Mouse (Mus musculus): ENCODE data around the gene Foxp1. TPM values are rescaled to one million over a fixed set of nuclear protein-coding genes. Genes with fewer than 3 reads are reported as not detected.

The Foxp1 gene
- total RNA-seq, 2 experiments from 2014 or later = 88.5 to 93.5 TPM

DNA sequence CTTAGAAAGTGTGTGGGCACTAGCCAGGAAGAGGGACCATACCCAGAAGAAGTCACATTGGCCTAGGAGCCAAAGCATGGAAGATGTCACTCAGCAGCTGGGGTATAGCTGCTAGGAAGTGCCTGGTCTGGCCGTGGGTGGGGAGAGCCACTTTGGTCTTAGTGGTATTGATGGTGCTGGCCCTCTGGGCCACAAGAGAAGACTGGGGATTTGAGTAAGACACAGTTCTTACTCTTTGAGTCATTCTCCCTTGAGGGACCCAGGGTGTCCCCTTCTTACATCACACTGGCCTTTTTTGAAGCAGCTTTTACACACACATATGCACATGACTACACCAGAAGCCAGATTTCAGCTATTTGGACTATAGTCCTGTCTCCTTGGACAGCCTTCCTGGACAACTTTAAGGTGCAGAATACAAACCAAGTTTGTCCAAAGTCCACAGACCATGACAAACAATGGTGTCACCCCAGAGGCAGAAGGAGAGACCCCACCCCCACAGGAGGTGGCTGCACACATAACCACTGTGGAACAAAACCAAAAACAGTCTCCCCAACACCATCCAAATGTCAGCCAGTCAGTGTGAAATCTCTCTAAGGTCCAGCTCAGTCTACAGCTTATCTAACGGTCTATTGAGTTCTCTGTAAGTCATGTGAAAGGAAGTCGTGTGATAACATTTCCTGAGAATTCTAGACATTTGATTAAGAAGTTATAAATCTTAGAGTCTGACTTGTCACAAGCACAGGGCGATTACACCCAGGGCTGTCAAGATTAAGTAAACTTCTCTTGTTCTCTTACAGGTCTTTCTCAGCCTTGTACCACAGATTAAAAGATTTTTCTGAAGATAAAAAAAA is 333.9 kb downstream of the Foxp1 start:
- no peak for DNase-seq (ENCODE audit: low spot score in 2 of 2)
- Histone ChIP-seq H3K27ac (no peak overlapping the region), H3K4me3 (no peak overlapping the region)
- no peak for TF ChIP-seq CTCF (conservative IDR thresholded peaks at IDR 0.05)

DNA sequence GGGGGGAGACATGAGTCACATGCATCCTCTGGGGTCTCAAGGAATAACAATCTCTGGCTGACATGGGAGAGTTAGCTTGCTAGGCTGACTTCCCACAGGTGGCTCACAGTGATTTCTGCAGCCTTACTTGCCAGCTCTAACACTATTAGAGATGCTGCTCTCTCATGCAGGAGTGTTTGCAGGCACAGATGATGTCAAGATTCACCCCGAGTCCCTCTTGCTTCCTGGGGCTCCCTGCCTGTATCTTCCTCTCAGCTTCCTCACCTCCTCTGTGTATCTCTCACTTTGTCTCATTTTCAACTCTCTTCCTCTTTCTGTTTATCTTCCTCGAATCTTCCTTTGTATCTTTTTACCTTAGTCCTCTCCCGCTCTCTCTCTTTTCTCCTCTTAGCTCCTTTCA is 334.6 kb downstream of the Foxp1 start:
- no peak for TF ChIP-seq CTCF (conservative IDR thresholded peaks at IDR 0.05)
- Histone ChIP-seq H3K4me3 (no peak overlapping the region), H3K27ac (no peak overlapping the region)
- no peak for DNase-seq (ENCODE audit: low spot score in 2 of 2)

DNA sequence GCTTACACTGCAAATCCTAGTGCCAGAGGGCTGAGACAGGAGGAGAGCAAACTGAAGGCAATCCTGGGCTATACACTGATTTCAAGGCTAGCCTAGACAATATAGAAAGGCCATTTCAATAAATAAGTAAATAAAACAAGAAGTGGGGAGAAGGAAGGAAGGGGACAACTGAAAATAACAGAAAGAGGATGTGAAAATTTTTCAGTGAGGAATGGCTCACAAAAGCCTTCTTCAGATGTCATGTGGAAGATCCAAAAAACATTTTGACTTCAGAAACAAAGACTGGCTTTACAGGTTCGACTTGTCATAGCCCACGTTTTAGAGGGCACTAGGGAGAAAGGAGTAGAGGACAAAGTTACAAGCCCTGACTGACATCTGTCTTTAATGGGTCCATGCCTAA is 335.1 kb downstream of the Foxp1 start:
- no peak for TF ChIP-seq CTCF (conservative IDR thresholded peaks at IDR 0.05)
- DNase-seq (ENCODE audit: low spot score in 2 of 2) = no peak
- Histone ChIP-seq H3K4me3 (no peak overlapping the region), H3K27ac (no peak overlapping the region)

DNA sequence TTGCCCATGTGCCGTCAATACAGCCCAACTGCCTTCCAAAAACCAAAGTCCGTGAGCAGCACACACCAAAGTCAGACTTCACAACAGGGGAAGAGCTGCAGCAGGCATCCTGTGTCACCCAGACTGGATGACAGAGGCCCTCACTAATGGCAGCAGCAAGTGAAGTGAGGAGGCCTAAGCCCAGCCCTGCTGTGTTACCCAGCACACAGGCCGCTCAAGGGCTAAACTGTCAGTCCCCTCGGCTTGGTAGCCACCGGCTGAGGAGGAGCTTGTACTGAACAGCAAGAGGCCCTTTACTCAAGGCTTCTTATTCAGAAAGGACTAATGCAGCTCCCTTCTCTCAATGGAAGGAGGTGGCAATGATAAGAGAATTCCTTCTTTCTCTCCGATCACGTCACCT is 336.0 kb downstream of the Foxp1 start:
- no peak for DNase-seq (ENCODE audit: low spot score in 2 of 2)
- Histone ChIP-seq H3K27ac (no peak overlapping the region), H3K4me3 (no peak overlapping the region)
- TF ChIP-seq CTCF (conservative IDR thresholded peaks at IDR 0.05) = no peak

DNA sequence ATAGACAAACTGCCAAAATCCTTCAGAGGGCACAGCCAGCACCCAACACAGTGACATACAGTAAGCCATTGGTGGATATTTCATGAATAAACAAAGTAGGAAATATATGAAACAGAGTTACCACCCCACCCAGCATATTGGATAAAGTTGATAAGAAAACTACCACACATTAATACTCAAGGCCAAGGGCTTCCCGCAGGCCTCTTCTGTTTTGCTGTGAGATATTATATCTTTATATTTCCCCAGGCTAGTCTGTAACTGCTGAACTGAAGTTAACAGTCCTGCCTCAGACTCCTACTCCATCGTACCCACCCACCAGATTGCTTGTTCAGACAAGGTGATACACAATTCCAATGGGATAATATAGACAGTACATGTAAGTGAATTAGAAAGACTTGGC is 336.7 kb downstream of the Foxp1 start:
- no peak for TF ChIP-seq CTCF (conservative IDR thresholded peaks at IDR 0.05)
- Histone ChIP-seq H3K4me3 (no peak overlapping the region), H3K27ac (no peak overlapping the region)
- no peak for DNase-seq (ENCODE audit: low spot score in 2 of 2)

DNA sequence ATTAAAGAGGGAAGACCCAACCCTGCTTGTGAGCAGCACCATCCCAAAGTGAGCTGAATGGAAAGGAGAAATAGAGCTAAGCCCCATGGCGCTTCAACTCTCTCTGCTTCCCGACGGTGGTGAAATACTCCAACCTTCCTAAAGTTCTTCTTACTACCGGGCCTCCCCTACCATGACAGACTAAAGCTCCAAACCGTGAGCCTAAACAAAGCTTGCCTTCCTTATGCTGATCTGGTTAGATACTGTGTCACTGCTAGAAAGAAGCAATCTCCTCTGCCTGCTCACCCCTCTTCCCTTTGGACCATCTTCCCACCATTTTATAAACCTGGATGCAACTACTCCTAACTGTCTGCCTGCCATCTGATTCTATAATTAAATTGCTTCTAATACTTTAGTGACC is 338.5 kb downstream of the Foxp1 start:
- H3K27ac ChIP-seq = no peak overlapping the region
- no peak for DNase-seq (ENCODE audit: low spot score in 2 of 2)
- no peak overlapping the region for H3K4me3 ChIP-seq
- no peak for TF ChIP-seq CTCF (conservative IDR thresholded peaks at IDR 0.05)

DNA sequence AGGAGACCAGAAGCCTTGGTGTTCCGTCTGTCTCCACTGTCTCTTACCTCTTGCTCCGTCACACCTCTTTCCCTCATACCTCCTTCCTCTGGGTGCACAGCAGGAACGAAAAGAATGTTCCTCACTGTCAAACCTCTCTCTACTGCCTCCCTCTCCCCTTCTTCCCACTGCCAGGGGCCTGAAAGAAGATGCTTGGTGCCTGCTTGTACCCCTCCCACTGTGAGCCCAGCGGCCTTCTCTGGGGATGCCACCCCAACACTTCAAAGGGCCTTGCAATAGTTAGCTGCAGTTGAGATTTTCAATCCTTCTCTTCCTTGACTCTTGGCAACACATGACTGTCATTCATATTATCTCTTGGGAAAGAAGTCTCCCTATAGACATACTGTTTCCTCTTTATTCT is 339.7 kb downstream of the Foxp1 start:
- no peak for TF ChIP-seq CTCF (conservative IDR thresholded peaks at IDR 0.05)
- Histone ChIP-seq H3K27ac (no peak overlapping the region), H3K4me3 (no peak overlapping the region)
- no peak for DNase-seq (ENCODE audit: low spot score in 2 of 2)

DNA sequence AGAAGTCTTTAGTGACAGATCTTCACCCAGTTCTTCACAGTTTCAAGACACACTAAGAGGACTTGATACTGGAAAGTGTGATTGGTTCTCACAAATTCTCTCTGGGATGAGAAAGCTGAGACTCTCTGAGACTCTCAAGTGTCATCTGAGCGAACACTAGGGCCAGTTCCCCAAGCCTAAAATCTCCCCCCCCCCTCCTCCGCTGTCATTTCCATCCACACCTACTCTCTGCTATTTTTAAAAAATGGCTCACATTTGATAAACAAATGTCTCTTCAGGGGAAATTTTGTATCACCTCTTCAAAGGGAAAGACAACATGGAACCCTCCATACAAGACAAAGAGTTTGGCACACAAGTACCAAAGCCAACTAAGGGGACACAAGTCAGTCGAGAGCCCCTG is 346.3 kb downstream of the Foxp1 start:
- no peak overlapping the region for H3K4me3 ChIP-seq
- H3K27ac ChIP-seq = no peak overlapping the region
- TF ChIP-seq CTCF (conservative IDR thresholded peaks at IDR 0.05) = no peak
- no peak for DNase-seq (ENCODE audit: low spot score in 2 of 2)

DNA sequence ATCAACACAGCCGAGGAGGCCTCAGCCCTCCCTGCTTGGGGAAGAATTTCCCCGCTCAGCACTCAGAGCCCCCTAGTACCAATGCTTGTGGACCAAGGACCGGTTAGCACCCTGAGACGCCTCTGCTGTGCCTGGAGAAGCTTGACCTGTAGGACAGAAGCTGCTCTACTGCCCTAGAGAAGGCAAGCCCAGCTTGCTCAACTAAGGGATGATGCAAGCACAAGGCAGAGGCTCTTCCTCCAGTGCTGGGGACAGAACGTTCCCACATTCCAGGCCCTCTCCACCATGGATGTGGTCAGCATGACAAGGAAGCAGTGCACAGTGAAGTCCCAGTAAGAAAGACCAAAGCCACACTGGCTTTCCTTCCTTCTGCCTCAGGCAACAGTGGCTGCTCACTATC is 347.1 kb downstream of the Foxp1 start:
- Histone ChIP-seq H3K27ac (no peak overlapping the region), H3K4me3 (no peak overlapping the region)
- DNase-seq (ENCODE audit: low spot score in 2 of 2) = no peak
- TF ChIP-seq CTCF (conservative IDR thresholded peaks at IDR 0.05) = no peak

DNA sequence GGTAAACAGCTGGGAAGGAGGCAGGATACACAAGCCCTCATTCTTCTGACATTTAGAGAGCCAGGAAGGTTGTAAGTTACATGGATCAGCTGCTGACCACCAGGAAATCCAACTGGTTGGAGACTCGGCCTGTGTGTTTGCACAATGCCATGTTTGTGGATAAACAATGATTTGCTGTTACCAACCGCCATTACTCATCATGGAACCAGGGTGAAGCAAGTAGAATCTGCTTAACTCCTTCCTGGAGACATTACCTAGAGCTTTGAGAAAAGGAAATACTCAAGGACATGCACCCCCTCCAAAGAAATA is 348.7 kb downstream of the Foxp1 start:
- TF ChIP-seq CTCF (conservative IDR thresholded peaks at IDR 0.05) = no peak
- no peak for DNase-seq (ENCODE audit: low spot score in 2 of 2)
- Histone ChIP-seq H3K27ac (no peak overlapping the region), H3K4me3 (no peak overlapping the region)

DNA sequence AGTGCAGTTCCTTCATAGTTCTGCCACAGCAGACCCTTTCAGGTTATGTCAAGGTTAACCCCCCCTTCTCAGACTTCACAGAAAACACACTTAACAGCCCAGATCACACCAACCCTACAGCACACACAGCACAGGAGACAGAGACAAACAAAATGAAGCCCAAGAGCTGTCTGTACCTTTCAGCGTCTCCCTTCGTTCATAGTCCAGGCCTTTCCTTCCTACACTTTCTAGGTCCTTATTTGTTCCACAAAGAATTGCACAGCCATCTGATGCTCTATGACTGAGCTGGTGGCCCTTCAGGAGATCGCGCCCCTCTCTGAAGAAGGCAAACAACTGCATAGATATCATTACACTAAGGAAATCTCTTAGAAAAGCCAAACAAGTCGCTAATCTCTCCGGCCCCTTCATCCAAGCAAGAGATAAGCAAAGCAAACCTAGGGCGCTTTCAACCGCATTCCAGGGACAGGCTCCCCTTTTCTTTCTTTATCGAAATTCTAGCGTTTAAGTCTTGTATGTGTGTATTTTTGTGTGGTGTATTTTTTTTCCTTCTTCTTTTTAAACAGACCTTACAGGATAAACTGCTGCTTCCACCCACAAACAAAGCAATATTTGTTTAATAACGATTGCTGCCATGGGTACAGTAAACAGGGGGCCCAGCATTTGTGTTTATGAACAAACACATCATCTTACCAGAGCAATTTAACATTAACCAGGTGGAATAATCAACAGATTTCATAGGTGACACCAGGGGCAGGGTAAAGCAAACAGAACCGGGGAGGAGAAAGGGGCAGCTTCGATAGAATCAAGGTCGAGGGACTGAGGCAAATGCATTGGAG is 349.2 kb downstream of the Foxp1 start:
- no peak for TF ChIP-seq CTCF (conservative IDR thresholded peaks at IDR 0.05)
- H3K27ac ChIP-seq = no peak overlapping the region
- no peak for DNase-seq (ENCODE audit: low spot score in 2 of 2)
- no peak overlapping the region for H3K4me3 ChIP-seq

DNA sequence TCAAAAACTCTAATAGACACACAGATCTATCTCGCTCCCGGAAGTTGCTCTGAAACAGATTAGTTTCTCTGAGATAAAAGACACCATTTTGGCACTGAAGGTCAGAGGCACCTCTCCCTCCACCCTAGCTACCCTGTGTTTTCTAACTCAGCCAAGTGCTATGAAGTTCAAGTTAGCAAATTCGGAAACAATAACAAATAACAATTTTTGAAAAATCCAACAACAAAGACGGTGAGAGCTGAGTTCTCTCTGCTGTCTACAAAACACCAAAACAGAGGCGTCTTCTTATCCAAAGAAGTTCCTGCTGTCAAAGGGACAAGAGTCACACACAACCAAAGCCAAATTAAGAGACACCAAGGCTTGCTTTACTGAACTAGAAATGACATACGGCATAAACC is 349.9 kb downstream of the Foxp1 start:
- DNase-seq (ENCODE audit: low spot score in 2 of 2) = no peak
- TF ChIP-seq CTCF (conservative IDR thresholded peaks at IDR 0.05) = no peak
- Histone ChIP-seq H3K27ac (no peak overlapping the region), H3K4me3 (no peak overlapping the region)

DNA sequence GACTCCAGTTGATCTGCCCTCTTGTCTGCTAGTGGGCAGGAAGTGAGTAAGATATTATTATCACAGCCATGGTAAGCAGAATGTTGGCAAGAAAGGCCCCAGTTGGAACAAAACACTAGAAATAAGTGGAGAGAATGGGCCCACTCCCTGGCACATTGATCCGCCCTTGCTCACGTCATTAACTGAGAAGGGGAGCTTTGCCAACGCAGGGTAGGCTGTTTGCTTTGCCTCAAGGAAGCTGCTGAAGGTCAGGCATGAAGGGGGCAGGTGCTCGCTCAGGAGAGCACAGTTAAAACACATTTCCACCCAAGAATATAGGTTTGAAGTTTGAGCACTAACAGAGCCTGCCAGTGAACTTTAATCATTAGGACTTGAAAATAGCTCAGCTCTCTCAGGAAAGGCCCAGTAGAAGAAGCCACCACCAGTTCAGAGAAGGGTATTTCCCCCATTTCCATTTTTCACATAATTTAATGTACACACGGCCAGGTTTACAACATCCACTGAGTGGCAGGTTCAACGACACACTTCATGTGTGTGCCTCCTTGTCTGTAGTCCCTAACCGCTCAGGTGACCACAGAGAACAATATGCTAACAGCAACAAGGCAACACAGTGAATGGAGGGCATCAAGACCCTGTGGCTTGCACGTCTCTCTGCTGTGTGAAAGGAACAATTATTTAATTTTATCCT is 350.5 kb downstream of the Foxp1 start:
- DNase-seq (ENCODE audit: low spot score in 2 of 2) = no peak
- Histone ChIP-seq H3K4me3 (no peak overlapping the region), H3K27ac (no peak overlapping the region)
- no peak for TF ChIP-seq CTCF (conservative IDR thresholded peaks at IDR 0.05)

Measured in layer of hippocampus, adult 2 months (tissue).